Mouse (Mus musculus) neural tube, embryonic 15.5 days (tissue): ENCODE data around the gene Bpnt1. TPM values are rescaled to one million over a fixed set of nuclear protein-coding genes. Genes with fewer than 3 reads are reported as not detected.

Experiments
- ATAC-seq: fragments of 200-750 bp; cut with Nextera tagmentation; 2 replicates; pipeline ENCODE4 v1.8.0; 2017; ENCODE audit warnings: mild to moderate bottlenecking, moderate TSS enrichment, moderate library complexity; ENCODE audit not compliant: low FRiP score
- H3K27ac ChIP-seq: fragments of 300-500 bp; sonication (generic); replicated peaks from 2 replicates; pipeline ENCODE4 v1.5.1; 2015; ENCODE audit warnings: mild to moderate bottlenecking, inconsistent platforms
- H3K27me3 ChIP-seq: fragments of 300-500 bp; sonication (generic); replicated peaks from 2 replicates; pipeline ENCODE4 v1.6.1; 2015; ENCODE audit warnings: inconsistent platforms
- H3K36me3 ChIP-seq: fragments of 300-500 bp; sonication (generic); 2 replicates; pipeline ENCODE4 v1.6.1; 2015; ENCODE audit warnings: inconsistent platforms
- H3K4me1 ChIP-seq: fragments of 300-500 bp; sonication (generic); 2 replicates; pipeline ENCODE4 v1.6.1; 2015; ENCODE audit warnings: inconsistent platforms
- H3K4me2 ChIP-seq: fragments of 300-500 bp; sonication (generic); 2 replicates; pipeline ENCODE4 v1.6.1; 2015; ENCODE audit warnings: inconsistent platforms, mild to moderate bottlenecking, moderate library complexity
- H3K4me3 ChIP-seq: fragments of 300-500 bp; sonication (generic); replicated peaks from 2 replicates; pipeline ENCODE4 v1.5.1; 2015; ENCODE audit warnings: mild to moderate bottlenecking, inconsistent platforms
- H3K9ac ChIP-seq: fragments of 300-500 bp; sonication (generic); replicated peaks from 2 replicates; pipeline ENCODE4 v1.6.1; 2015; ENCODE audit warnings: mild to moderate bottlenecking, inconsistent platforms
- H3K9me3 ChIP-seq: fragments of 300-500 bp; sonication (generic); replicated peaks from 2 replicates; pipeline ENCODE4 v1.6.1; 2016; ENCODE audit warnings: inconsistent platforms
- WGBS: fragments of 180-500 bp; shearing (Covaris S2); methylation state at CpG from one replicate; pipeline ENCODE4 v1.1.7; 2015; ENCODE audit warnings: mixed read lengths; 5-methylcytosine and 5-hydroxymethylcytosine counted together
- polyA plus RNA-seq: library from polyadenylated mRNA; unstranded; fragments of >200 nt; fragmentation: Nextera tagmentation; extraction: Ambion mirVana; gene quantifications from 2 replicates; pipeline ENCODE4 v1.2.1, GENCODE M21; 2015

Gene Bpnt1
- polyA plus RNA-seq, 1 experiment from 2014 or later, result 68.6 TPM

DNA sequence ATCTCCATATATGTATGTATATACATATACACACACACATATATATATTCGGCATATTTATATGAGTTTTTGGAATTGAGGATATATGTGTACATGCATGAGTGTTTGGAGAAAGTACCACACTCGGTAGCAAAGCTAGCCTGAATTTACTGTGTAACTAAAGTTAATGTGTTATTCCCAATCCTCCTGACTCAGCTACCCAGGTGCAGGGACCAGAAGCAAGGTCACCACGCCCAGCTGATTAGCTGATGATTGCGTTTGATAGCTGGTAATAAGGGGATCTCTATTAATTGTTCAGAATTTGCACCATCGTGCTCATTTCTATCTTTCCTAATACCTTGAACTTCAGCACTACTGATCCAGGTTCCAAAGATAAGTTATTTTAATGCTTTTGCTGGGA is 1.7 kb downstream of the Bpnt1 start:
- H3K4me2 ChIP-seq, result no peak overlapping the region
- no peak overlapping the region for H3K9ac ChIP-seq
- no peak overlapping the region for H3K27ac ChIP-seq
- H3K27me3 ChIP-seq, result no peaks in the 10 kb centered on the region
- no peak overlapping the region for H3K4me3 ChIP-seq
- no peak for ATAC-seq
- WGBS, result 89% methylated on average over 5 of the region's 5 CpGs
- H3K9me3 ChIP-seq, result no peaks in the 10 kb centered on the region
- H3K36me3 ChIP-seq, result 0 out of 2 replicates have a peak, but pooled peaks cover 4% of the 10 kb centered on the region
- peaks cover 42% of the 10 kb centered on the region for H3K4me1 ChIP-seq

DNA sequence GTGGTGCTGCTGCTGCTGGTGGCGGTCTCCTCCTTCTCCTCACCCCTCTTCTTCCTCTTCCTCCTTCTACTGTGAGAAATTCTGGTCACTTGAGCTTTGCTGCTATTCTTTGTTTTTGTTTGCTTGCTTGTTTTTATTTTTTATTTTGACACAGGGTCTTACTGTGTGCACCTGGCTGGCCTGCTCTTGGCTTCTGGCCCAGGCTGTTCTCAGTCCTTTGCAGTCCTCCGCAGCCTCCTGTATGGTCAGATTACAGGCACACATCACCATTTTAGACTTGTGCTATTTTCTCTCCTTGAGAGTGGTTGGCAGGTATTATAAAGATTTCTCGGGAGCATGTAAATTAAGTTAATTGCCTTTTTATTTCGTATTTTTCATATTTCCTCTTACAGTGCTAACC is 2.2 kb downstream of the Bpnt1 start:
- WGBS, result 86% methylated on average over 4 of the region's 4 CpGs
- Histone ChIP-seq H3K4me1 (peaks cover 41% of the 10 kb centered on the region), H3K27me3 (no peaks in the 10 kb centered on the region), H3K36me3 (0 out of 2 replicates have a peak, but pooled peaks cover 6% of the 10 kb centered on the region), H3K9me3 (no peaks in the 10 kb centered on the region), H3K4me2 (no peak overlapping the region), H3K4me3 (no peak overlapping the region), H3K9ac (no peak overlapping the region), H3K27ac (no peak overlapping the region)
- ATAC-seq, result no peak

- Histone ChIP-seq H3K4me2 (no peak overlapping the region), H3K4me1 (peaks cover 32% of the 10 kb centered on the region), H3K9ac (no peak overlapping the region), H3K27ac (no peak overlapping the region), H3K4me3 (no peak overlapping the region), H3K36me3 (peaks cover 14% of the 10 kb centered on the region), H3K27me3 (no peaks in the 10 kb centered on the region), H3K9me3 (no peaks in the 10 kb centered on the region)
- ATAC-seq, result no peak
- 68% methylated on average over 6 of the region's 6 CpGs for WGBS
Observed at GRCm38 (mm10) chr1:185335231-185335765, 3.3 kb downstream of the Bpnt1 start.

DNA sequence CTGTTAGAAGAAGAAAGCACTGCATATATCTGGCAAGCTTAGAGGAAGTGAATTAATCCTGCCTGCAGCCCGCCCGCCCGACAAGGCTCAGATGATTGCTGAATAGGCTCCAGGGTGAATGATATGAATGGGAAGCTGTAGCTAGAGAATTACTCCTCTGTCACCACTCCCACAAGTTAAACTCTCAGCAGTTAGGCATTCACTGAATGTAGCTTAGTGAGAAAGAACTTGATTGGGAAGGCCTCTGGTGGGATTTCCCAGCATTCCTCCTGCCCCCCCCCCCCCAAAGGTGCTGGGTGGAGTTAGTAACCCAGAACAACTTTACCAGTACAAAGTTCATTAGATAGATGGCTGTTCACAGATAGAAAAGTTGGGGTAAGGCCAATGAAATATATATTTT is 4.6 kb downstream of the Bpnt1 start:
- H3K9ac ChIP-seq, result no peak overlapping the region
- no peak overlapping the region for H3K4me2 ChIP-seq
- ATAC-seq, result no peak
- WGBS, result 35% methylated on average over 3 of the region's 3 CpGs
- H3K36me3 ChIP-seq, result peaks cover 25% of the 10 kb centered on the region
- H3K27me3 ChIP-seq, result no peaks in the 10 kb centered on the region
- H3K4me1 ChIP-seq, result peaks cover 28% of the 10 kb centered on the region
- no peaks in the 10 kb centered on the region for H3K9me3 ChIP-seq
- no peak overlapping the region for H3K4me3 ChIP-seq
- no peak overlapping the region for H3K27ac ChIP-seq

GRCm38 (mm10) chr1:185342441-185342840 is 10.5 kb downstream of the Bpnt1 start:
- WGBS, result 82% methylated on average over 4 of the region's 4 CpGs
- H3K36me3 ChIP-seq, result peaks cover 79% of the 10 kb centered on the region
- no peak for ATAC-seq

GRCm38 (mm10) chr1:185343422-185343821 is 11.5 kb downstream of the Bpnt1 start:
- WGBS, result 85% methylated on average over 8 of the region's 8 CpGs
- Histone ChIP-seq H3K9ac (no peak overlapping the region), H3K4me2 (no peak overlapping the region), H3K4me1 (no peaks in the 10 kb centered on the region), H3K4me3 (no peak overlapping the region), H3K36me3 (peaks cover 88% of the 10 kb centered on the region), H3K27me3 (no peaks in the 10 kb centered on the region), H3K9me3 (no peaks in the 10 kb centered on the region), H3K27ac (no peak overlapping the region)
- ATAC-seq, result no peak

More at GRCm38 (mm10) chr1:185342441-185342840, 10.5 kb downstream of the Bpnt1 start:
- H3K27ac ChIP-seq, result no peak overlapping the region
- no peaks in the 10 kb centered on the region for H3K9me3 ChIP-seq
- no peak overlapping the region for H3K4me2 ChIP-seq
- H3K9ac ChIP-seq, result no peak overlapping the region
- H3K4me3 ChIP-seq, result no peak overlapping the region
- H3K27me3 ChIP-seq, result no peaks in the 10 kb centered on the region
- H3K4me1 ChIP-seq, result no peaks in the 10 kb centered on the region

DNA sequence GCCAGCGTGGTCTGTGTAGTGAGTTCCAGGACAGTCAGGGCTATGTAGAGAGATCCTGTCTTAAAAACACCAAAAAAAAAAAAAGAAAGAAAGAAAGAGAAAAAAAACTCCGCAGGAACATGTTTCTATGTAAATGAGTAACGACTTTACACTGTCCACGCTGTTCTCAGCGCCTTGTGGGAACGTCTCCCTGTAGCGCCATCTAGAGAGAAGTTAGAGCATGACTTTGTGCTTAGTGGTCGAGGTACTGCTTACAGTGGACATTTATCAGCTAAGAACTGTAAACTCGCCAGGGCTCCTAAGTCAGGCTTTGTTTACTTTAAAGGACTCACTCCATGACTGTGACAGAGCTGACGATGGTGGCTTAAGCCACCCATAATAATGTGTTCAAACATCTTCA is 14.2 kb downstream of the Bpnt1 start:
- H3K27me3 ChIP-seq, result no peaks in the 10 kb centered on the region
- no peak overlapping the region for H3K27ac ChIP-seq
- H3K4me2 ChIP-seq, result no peak overlapping the region
- no peaks in the 10 kb centered on the region for H3K4me1 ChIP-seq
- H3K9me3 ChIP-seq, result no peaks in the 10 kb centered on the region
- WGBS, result 72% methylated on average over 10 of the region's 10 CpGs
- peaks cover 93% of the 10 kb centered on the region for H3K36me3 ChIP-seq
- no peak overlapping the region for H3K9ac ChIP-seq
- ATAC-seq, result no peak
- no peak overlapping the region for H3K4me3 ChIP-seq

DNA sequence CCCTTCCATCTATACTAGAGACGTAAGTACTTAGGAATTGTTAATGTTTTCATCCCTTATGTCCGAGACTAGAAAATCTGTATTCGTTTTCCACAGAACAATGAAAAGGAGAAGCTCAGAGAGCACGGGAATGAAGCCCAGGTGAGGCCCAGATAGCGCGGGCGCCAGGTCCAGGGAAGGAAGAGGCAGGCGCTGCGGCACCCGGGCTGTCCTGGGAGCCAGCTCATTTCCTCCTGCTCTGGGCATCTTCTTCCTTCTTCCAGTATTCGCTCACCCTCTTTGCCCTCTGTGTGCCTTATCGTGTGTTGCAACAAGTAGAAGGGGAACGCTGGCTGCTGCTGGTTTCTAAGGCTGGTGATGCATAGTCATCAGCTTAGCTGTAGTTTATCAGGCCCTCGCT is 17.8 kb downstream of the Bpnt1 start:
- Histone ChIP-seq H3K4me2 (no peak overlapping the region), H3K27me3 (no peaks in the 10 kb centered on the region), H3K27ac (no peak overlapping the region), H3K9ac (no peak overlapping the region), H3K4me3 (no peak overlapping the region), H3K9me3 (no peaks in the 10 kb centered on the region), H3K4me1 (no peaks in the 10 kb centered on the region), H3K36me3 (peaks cover 87% of the 10 kb centered on the region)
- no peak for ATAC-seq
- 95% methylated on average over 14 of the region's 14 CpGs for WGBS

DNA sequence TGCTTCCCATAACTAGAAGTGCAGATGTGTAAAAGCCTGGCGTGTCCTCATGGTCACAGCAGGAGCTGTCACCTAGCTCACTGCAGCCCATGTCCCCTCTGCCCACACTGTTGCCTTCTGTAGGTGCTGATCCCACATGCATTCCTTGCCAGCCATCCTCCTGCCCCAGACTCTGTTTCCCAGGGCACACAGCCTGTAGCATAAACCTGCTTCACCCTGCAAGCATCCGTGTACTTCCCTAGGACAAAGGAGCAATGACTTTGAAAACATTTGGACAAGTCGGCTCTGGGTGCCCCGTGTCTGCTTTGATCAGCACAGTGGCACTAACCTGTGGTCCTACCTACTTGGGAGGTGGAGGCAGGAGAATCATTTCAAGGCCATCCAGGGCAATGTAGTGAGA is 18.7 kb downstream of the Bpnt1 start:
- no peak for ATAC-seq
- peaks cover 87% of the 10 kb centered on the region for H3K36me3 ChIP-seq
- 91% methylated on average over 4 of the region's 4 CpGs for WGBS

GRCm38 (mm10) chr1:185352151-185352550 is 20.2 kb downstream of the Bpnt1 start:
- no peak overlapping the region for H3K9ac ChIP-seq
- peaks cover 85% of the 10 kb centered on the region for H3K36me3 ChIP-seq
- no peak overlapping the region for H3K4me3 ChIP-seq
- H3K27ac ChIP-seq, result no peak overlapping the region
- 97% methylated on average over 12 of the region's 12 CpGs for WGBS
- no peak for ATAC-seq
- H3K4me1 ChIP-seq, result no peaks in the 10 kb centered on the region
- H3K9me3 ChIP-seq, result no peaks in the 10 kb centered on the region
- H3K4me2 ChIP-seq, result no peak overlapping the region
- no peaks in the 10 kb centered on the region for H3K27me3 ChIP-seq

More for the DNA sequence above, 18.7 kb downstream of the Bpnt1 start:
- Histone ChIP-seq H3K9ac (no peak overlapping the region), H3K9me3 (no peaks in the 10 kb centered on the region), H3K4me3 (no peak overlapping the region), H3K27ac (no peak overlapping the region), H3K4me2 (no peak overlapping the region), H3K27me3 (no peaks in the 10 kb centered on the region), H3K4me1 (no peaks in the 10 kb centered on the region)

- Histone ChIP-seq H3K4me3 (no peak overlapping the region), H3K27ac (no peak overlapping the region), H3K4me1 (no peaks in the 10 kb centered on the region), H3K9ac (no peak overlapping the region), H3K9me3 (no peaks in the 10 kb centered on the region), H3K27me3 (no peaks in the 10 kb centered on the region), H3K36me3 (peaks cover 82% of the 10 kb centered on the region), H3K4me2 (no peak overlapping the region)
- 96% methylated on average over 8 of the region's 8 CpGs for WGBS
- no peak for ATAC-seq
Observed at GRCm38 (mm10) chr1:185353351-185353750, 21.4 kb downstream of the Bpnt1 start.

- H3K9ac ChIP-seq, result no peak overlapping the region
- H3K27me3 ChIP-seq, result no peaks in the 10 kb centered on the region
- H3K4me1 ChIP-seq, result no peaks in the 10 kb centered on the region
- ATAC-seq, result no peak
- H3K9me3 ChIP-seq, result no peaks in the 10 kb centered on the region
- H3K4me2 ChIP-seq, result no peak overlapping the region
- no peak overlapping the region for H3K4me3 ChIP-seq
- peaks cover 70% of the 10 kb centered on the region for H3K36me3 ChIP-seq
- 86% methylated on average over 4 of the region's 4 CpGs for WGBS
- no peak overlapping the region for H3K27ac ChIP-seq
Observed at GRCm38 (mm10) chr1:185354731-185355130, 22.8 kb downstream of the Bpnt1 start.

DNA sequence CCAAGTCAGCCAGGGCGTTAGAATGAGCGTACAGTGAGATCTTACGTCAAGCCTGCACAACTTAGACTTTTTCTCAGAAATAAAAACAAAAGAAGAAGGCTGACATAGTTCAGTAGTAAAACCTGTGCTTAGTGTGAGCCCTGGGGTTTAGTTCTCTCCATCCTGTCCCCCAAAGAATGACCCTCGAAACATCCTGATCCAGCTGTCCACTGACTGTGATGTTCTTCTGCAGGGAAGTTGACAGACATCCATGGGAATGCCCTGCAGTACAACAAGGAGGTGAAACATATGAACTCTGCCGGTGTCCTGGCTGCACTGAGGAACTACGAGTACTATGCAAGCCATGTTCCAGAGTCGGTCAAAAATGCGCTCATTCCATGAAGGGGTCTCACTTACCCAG is 24.3 kb downstream of the Bpnt1 start:
- H3K27me3 ChIP-seq, result no peaks in the 10 kb centered on the region

More for the DNA sequence above, 24.3 kb downstream of the Bpnt1 start:
- H3K4me3 ChIP-seq, result no peak overlapping the region
- H3K9me3 ChIP-seq, result no peaks in the 10 kb centered on the region
- H3K4me1 ChIP-seq, result no peaks in the 10 kb centered on the region
- H3K9ac ChIP-seq, result no peak overlapping the region
- no peak for ATAC-seq
- peaks cover 55% of the 10 kb centered on the region for H3K36me3 ChIP-seq
- H3K27ac ChIP-seq, result no peak overlapping the region
- WGBS, result 94% methylated on average over 8 of the region's 8 CpGs
- H3K4me2 ChIP-seq, result no peak overlapping the region
